Mouse (Mus musculus): Measurements from ENCODE around the gene Cmas. TPM values are rescaled to one million over a fixed set of nuclear protein-coding genes. Genes with fewer than 3 reads are reported as not detected.

The Cmas gene
- total and polyA plus RNA-seq, 3 experiments = 53.2 to 80.6 (median 76.0) TPM

GRCm38 (mm10) chr6:142786106-142786505 lies 29.6 kb downstream of the Cmas start:
- Histone ChIP-seq H3K4me3 (ENCODE audit: low read depth, low read length) (no peak overlapping the region), H3K9me3 (replicated peaks) (no peaks in the 10 kb centered on the region), H3K4me1 (ENCODE audit: insufficient read depth, low read depth, low read length) (peaks cover 26% of the 10 kb centered on the region), H3K27me3 (ENCODE audit: insufficient read depth, low read length) (peaks cover 5% of the 10 kb centered on the region; the same call in 1 of the 2 replicates), H3K36me3 (replicated peaks) (no peaks in the 10 kb centered on the region)
- DNase-seq (ENCODE audit: low spot score) (no peak), ATAC-seq (ENCODE audit: extremely low read depth, insufficient number of reproducible peaks, low FRiP score, poor library complexity, severe bottlenecking) (no peak)
- no peak for TF ChIP-seq TAL1 (conservative IDR thresholded peaks at IDR 0.05; ENCODE audit: low read depth, low read length)
- no peak for TF ChIP-seq CTCF (IDR thresholded peaks at IDR 0.05; ENCODE audit: low read depth, low read length)
- no peak for TF ChIP-seq GATA1 (IDR thresholded peaks at IDR 0.05; ENCODE audit: borderline replicate concordance, low read length)
- no peak for TF ChIP-seq POLR2AphosphoS5 (IDR thresholded peaks at IDR 0.05; ENCODE audit: insufficient replicate concordance, low read depth, low read length)

- Histone ChIP-seq H3K9me3 (replicated peaks) (no peaks in the 10 kb centered on the region), H3K27me3 (ENCODE audit: insufficient read depth, low read length) (peaks cover 6% of the 10 kb centered on the region; the same call in 1 of the 2 replicates), H3K4me3 (ENCODE audit: low read depth, low read length) (no peak overlapping the region), H3K4me1 (ENCODE audit: insufficient read depth, low read depth, low read length) (peaks cover 22% of the 10 kb centered on the region), H3K36me3 (replicated peaks) (no peaks in the 10 kb centered on the region)
- no peak for DNase-seq (ENCODE audit: low spot score)
- no peak for ATAC-seq (ENCODE audit: extremely low read depth, insufficient number of reproducible peaks, low FRiP score, poor library complexity, severe bottlenecking)
- TF ChIP-seq POLR2AphosphoS5 (IDR thresholded peaks at IDR 0.05; ENCODE audit: insufficient replicate concordance, low read depth, low read length) = no peak
These were observed 31.8 kb downstream of the Cmas start for GRCm38 (mm10) chr6:142788042-142788987.

GRCm38 (mm10) chr6:142789736-142790135 lies 33.2 kb downstream of the Cmas start:
- no peaks in the 10 kb centered on the region for H3K36me3 ChIP-seq (replicated peaks)
- ATAC-seq (ENCODE audit: extremely low read depth, insufficient number of reproducible peaks, low FRiP score, poor library complexity, severe bottlenecking) = no peak
- H3K9me3 ChIP-seq (replicated peaks) = no peaks in the 10 kb centered on the region
- peaks cover 8% of the 10 kb centered on the region for H3K27me3 ChIP-seq (ENCODE audit: insufficient read depth, low read length)
- TF ChIP-seq GATA2 (IDR thresholded peaks at IDR 0.05; ENCODE audit: borderline replicate concordance, low read depth, low read length) = no peak
- TF ChIP-seq POLR2AphosphoS5 (IDR thresholded peaks at IDR 0.05; ENCODE audit: insufficient replicate concordance, low read depth, low read length) = no peak
- TF ChIP-seq CTCF (IDR thresholded peaks at IDR 0.05; ENCODE audit: low read depth, low read length) = no peak
- no peak for TF ChIP-seq TAL1 (conservative IDR thresholded peaks at IDR 0.05; ENCODE audit: low read depth, low read length)
- no peak for TF ChIP-seq GATA1 (IDR thresholded peaks at IDR 0.05; ENCODE audit: borderline replicate concordance, low read length)
- no peak for DNase-seq (ENCODE audit: low spot score)
- H3K4me1 ChIP-seq (ENCODE audit: insufficient read depth, low read depth, low read length) = peaks cover 22% of the 10 kb centered on the region
- no peak overlapping the region for H3K4me3 ChIP-seq (ENCODE audit: low read depth, low read length)

- TF ChIP-seq GATA2 (IDR thresholded peaks at IDR 0.05; ENCODE audit: borderline replicate concordance, low read depth, low read length) (no peak), CTCF (IDR thresholded peaks at IDR 0.05; ENCODE audit: low read depth, low read length) (no peak), TAL1 (conservative IDR thresholded peaks at IDR 0.05; ENCODE audit: low read depth, low read length) (no peak), POLR2AphosphoS5 (IDR thresholded peaks at IDR 0.05; ENCODE audit: insufficient replicate concordance, low read depth, low read length) (no peak), GATA1 (IDR thresholded peaks at IDR 0.05; ENCODE audit: borderline replicate concordance, low read length) (no peak)
- Histone ChIP-seq H3K27me3 (ENCODE audit: insufficient read depth, low read length) (peaks cover 8% of the 10 kb centered on the region), H3K9me3 (replicated peaks) (no peaks in the 10 kb centered on the region), H3K4me3 (ENCODE audit: low read depth, low read length) (no peak overlapping the region; the same call in 1 of the 2 replicates), H3K4me1 (ENCODE audit: insufficient read depth, low read depth, low read length) (peaks cover 26% of the 10 kb centered on the region), H3K36me3 (replicated peaks) (no peaks in the 10 kb centered on the region)
- no peak for DNase-seq (ENCODE audit: low spot score)
- ATAC-seq (ENCODE audit: extremely low read depth, insufficient number of reproducible peaks, low FRiP score, poor library complexity, severe bottlenecking) = peak; percentile 51
These were observed 35.9 kb downstream of the Cmas start for GRCm38 (mm10) chr6:142792241-142792968.

- no peaks in the 10 kb centered on the region for H3K36me3 ChIP-seq (replicated peaks)
- DNase-seq (ENCODE audit: low spot score) = no peak
- TF ChIP-seq GATA2 (IDR thresholded peaks at IDR 0.05; ENCODE audit: borderline replicate concordance, low read depth, low read length) (no peak), POLR2AphosphoS5 (IDR thresholded peaks at IDR 0.05; ENCODE audit: insufficient replicate concordance, low read depth, low read length) (no peak), GATA1 (IDR thresholded peaks at IDR 0.05; ENCODE audit: borderline replicate concordance, low read length) (no peak), TAL1 (conservative IDR thresholded peaks at IDR 0.05; ENCODE audit: low read depth, low read length) (no peak), CTCF (IDR thresholded peaks at IDR 0.05; ENCODE audit: low read depth, low read length) (no peak)
- H3K4me1 ChIP-seq (ENCODE audit: insufficient read depth, low read depth, low read length) = peaks cover 28% of the 10 kb centered on the region
- peaks cover 8% of the 10 kb centered on the region for H3K27me3 ChIP-seq (ENCODE audit: insufficient read depth, low read length)
- no peaks in the 10 kb centered on the region for H3K9me3 ChIP-seq (replicated peaks)
- ATAC-seq (ENCODE audit: extremely low read depth, insufficient number of reproducible peaks, low FRiP score, poor library complexity, severe bottlenecking) = no peak
- H3K4me3 ChIP-seq (ENCODE audit: low read depth, low read length) = no peak overlapping the region
These were observed 37.0 kb downstream of the Cmas start for GRCm38 (mm10) chr6:142793468-142793867.

GRCm38 (mm10) chr6:142795087-142795486 lies 38.6 kb downstream of the Cmas start:
- H3K4me1 ChIP-seq (ENCODE audit: insufficient read depth, low read depth, low read length) = peaks cover 40% of the 10 kb centered on the region
- no peak for ATAC-seq (ENCODE audit: extremely low read depth, insufficient number of reproducible peaks, low FRiP score, poor library complexity, severe bottlenecking)

More at GRCm38 (mm10) chr6:142795087-142795486, 38.6 kb downstream of the Cmas start:
- H3K9me3 ChIP-seq (replicated peaks) = no peaks in the 10 kb centered on the region
- TF ChIP-seq POLR2AphosphoS5 (IDR thresholded peaks at IDR 0.05; ENCODE audit: insufficient replicate concordance, low read depth, low read length) = no peak
- no peak for TF ChIP-seq CTCF (IDR thresholded peaks at IDR 0.05; ENCODE audit: low read depth, low read length)
- no peak for TF ChIP-seq TAL1 (conservative IDR thresholded peaks at IDR 0.05; ENCODE audit: low read depth, low read length)
- TF ChIP-seq GATA1 (IDR thresholded peaks at IDR 0.05; ENCODE audit: borderline replicate concordance, low read length) = no peak
- no peak for TF ChIP-seq GATA2 (IDR thresholded peaks at IDR 0.05; ENCODE audit: borderline replicate concordance, low read depth, low read length)
- H3K36me3 ChIP-seq (replicated peaks) = no peaks in the 10 kb centered on the region
- H3K4me3 ChIP-seq (ENCODE audit: low read depth, low read length) = no peak overlapping the region
- no peak for DNase-seq (ENCODE audit: low spot score)
- H3K27me3 ChIP-seq (ENCODE audit: insufficient read depth, low read length) = peaks cover 5% of the 10 kb centered on the region

Measured in G1E (cell line).